Mouse (Mus musculus) small intestine, adult 2 months (tissue): Measurements from ENCODE around the gene Dock1.

Source experiments
- CTCF ChIP-seq: fragments of 200-500 bp; IDR thresholded peaks from 2 replicates; pipeline ENCODE4 v1.5.1; 2012; ENCODE audit warnings: low read depth, mild to moderate bottlenecking, control low read depth, inconsistent platforms, low read length, moderate library complexity, mixed read lengths; ENCODE audit not compliant: insufficient replicate concordance, insufficient read length; ENCODE audit errors: extremely low read depth
- POLR2A ChIP-seq: fragments of 200-500 bp; IDR thresholded peaks from 2 replicates; pipeline ENCODE4 v1.6.1; 2012; ENCODE audit warnings: low read depth, mild to moderate bottlenecking, control low read depth, inconsistent platforms, low read length, moderate library complexity

- TF ChIP-seq POLR2A (no peak), CTCF (no peak)
These were observed 337.6 kb downstream of the Dock1 start for GRCm38 (mm10) chr7:135008021-135008420.
